Mouse (Mus musculus) heart, postnatal 0 days (tissue): ENCODE results near the gene Ptgr1. TPM values are rescaled to one million over a fixed set of nuclear protein-coding genes. Genes with fewer than 3 reads are reported as not detected.
A peak's percentile ranks its signal among the peaks of the same experiment; 100 is the strongest.

Experiments
- ATAC-seq: fragments of 200-750 bp; cut with Nextera tagmentation; 2 replicates; pipeline ENCODE4 v1.8.0; 2017; ENCODE audit warnings: low read depth, moderate number of reproducible peaks, moderate library complexity; ENCODE audit not compliant: insufficient read depth
- DNase-seq: peaks from one replicate; pipeline ENCODE4 v3.0.0-alpha.2; 2016; ENCODE audit warnings: low spot score
- H3K27ac ChIP-seq: fragments of 300-500 bp; sonication (generic); 2 replicates; pipeline ENCODE4 v1.5.1; 2014; ENCODE audit warnings: low read depth, mild to moderate bottlenecking
- H3K27me3 ChIP-seq: fragments of 300-500 bp; sonication (generic); 2 replicates; pipeline ENCODE4 v1.6.1; 2014; ENCODE audit warnings: low read length, mixed read lengths; ENCODE audit not compliant: control insufficient read depth, insufficient read depth
- H3K36me3 ChIP-seq: fragments of 300-500 bp; sonication (generic); replicated peaks from 2 replicates; pipeline ENCODE4 v1.6.1; 2014; ENCODE audit warnings: low read length, mixed read lengths; ENCODE audit not compliant: control insufficient read depth, insufficient read depth
- H3K4me1 ChIP-seq: fragments of 300-500 bp; sonication (generic); 2 replicates; pipeline ENCODE4 v1.6.1; 2014; ENCODE audit warnings: antibody characterized with exemption; ENCODE audit not compliant: control insufficient read depth, insufficient read depth
- H3K4me2 ChIP-seq: fragments of 300-500 bp; sonication (generic); 2 replicates; pipeline ENCODE4 v1.6.1; 2014; ENCODE audit warnings: low read depth, mild to moderate bottlenecking, low read length, moderate library complexity
- H3K4me3 ChIP-seq: fragments of 300-500 bp; sonication (generic); 2 replicates; pipeline ENCODE4 v1.5.1; 2014; ENCODE audit warnings: low read depth, low read length
- H3K9ac ChIP-seq: fragments of 300-500 bp; sonication (generic); replicated peaks from 2 replicates; pipeline ENCODE4 v1.6.1; 2014; ENCODE audit warnings: low read depth, low read length, mixed read lengths
- H3K9me3 ChIP-seq: fragments of 300-500 bp; sonication (generic); replicated peaks from 2 replicates; pipeline ENCODE4 v1.6.1; 2016; ENCODE audit warnings: low read length; ENCODE audit not compliant: control insufficient read depth
- CTCF ChIP-seq: IDR thresholded peaks from 2 replicates; pipeline ENCODE4 v1.5.1; 2016; ENCODE audit warnings: antibody characterized with exemption, control low read depth, low read depth
- EP300 ChIP-seq: IDR thresholded peaks from 2 replicates; pipeline ENCODE4 v1.6.1; 2016; ENCODE audit warnings: antibody characterized with exemption, low read depth
- WGBS: fragments of 180-500 bp; shearing (Covaris S2); extraction: QIAGEN DNeasy Blood & Tissue Kit; methylation state at CpG from one replicate; pipeline ENCODE4 v1.1.7; 2014; 5-methylcytosine and 5-hydroxymethylcytosine counted together
- polyA plus RNA-seq: library from polyadenylated mRNA; unstranded; fragments of >200 nt; fragmentation: Nextera tagmentation; extraction: Ambion mirVana; gene quantifications from 2 replicates; pipeline ENCODE4 v1.2.1, GENCODE M21; 2015
- total RNA-seq: library from RNA; depleted of rRNA; stranded (reverse); fragments of >200 nt; gene quantifications from 2 replicates; pipeline ENCODE4 v1.2.3, GENCODE M21; 2014; ENCODE audit warnings: low replicate concordance; rRNA removed

Ptgr1 gene
- total RNA-seq (6.5 and 8.6 TPM in 2 replicates), polyA plus RNA-seq (6.9 and 8.1 TPM in 2 replicates)

DNA sequence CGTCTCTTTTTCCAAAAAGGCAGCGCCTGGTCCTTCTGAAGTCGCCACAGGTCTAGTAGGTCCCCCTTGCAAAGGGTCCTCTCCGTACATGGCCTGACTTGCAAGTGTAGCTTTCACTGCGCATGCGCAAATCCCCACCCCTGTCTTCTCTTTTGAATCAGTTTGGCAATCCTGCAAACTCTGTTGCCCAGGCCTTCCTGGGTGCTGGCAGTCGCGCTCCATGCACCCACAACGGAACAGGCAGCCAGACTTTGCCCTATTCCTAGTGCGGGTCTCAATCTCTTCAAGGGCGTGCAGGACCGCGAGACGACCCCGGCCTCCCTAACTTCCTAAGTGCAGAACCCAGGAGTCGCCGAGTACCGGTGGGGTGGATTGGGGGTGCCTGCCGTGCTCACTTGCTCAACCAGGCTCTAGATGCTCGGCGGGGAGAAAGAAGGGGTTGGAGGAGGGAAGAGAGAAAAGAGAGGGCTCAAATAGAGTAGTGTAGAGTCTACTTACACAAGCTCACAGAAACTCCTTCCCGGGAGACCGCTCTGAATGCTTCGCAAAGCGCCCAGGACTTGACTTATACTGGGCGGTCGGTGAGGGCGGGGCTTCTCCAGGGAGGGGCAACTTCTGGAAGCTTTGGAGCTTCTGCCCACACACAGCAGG, at the start of gene Ptgr1:
Gene Ptgr1, minus strand, starts transcription at position 580 of the 651 bp plus-strand sequence.
- DNase-seq (peak; percentile 73), ATAC-seq (peak; percentile 70)
- Histone ChIP-seq H3K27ac (peak within 1 kb of the TSS; percentile 40), H3K4me2 (peak within 1 kb of the TSS; percentile 95), H3K4me3 (peak within 1 kb of the TSS; percentile 72), H3K9me3 (no peaks in the 10 kb centered on the region), H3K4me1 (peaks cover 3% of the 10 kb centered on the region; the same call in 1 of the 2 replicates), H3K27me3 (no peaks in the 10 kb centered on the region), H3K36me3 (no peaks in the 10 kb centered on the region), H3K9ac (peak within 1 kb of the TSS; percentile 48)
- no peak for TF ChIP-seq EP300
- no peak for TF ChIP-seq CTCF
- 1% methylated on average over 28 of the region's 28 CpGs for WGBS

- Histone ChIP-seq H3K9me3 (no peaks in the 10 kb centered on the region), H3K9ac (no peak overlapping the region), H3K27ac (no peak overlapping the region), H3K36me3 (0 out of 2 replicates have a peak, but pooled peaks cover 6% of the 10 kb centered on the region), H3K4me1 (no peaks in the 10 kb centered on the region), H3K4me2 (peak overlapping the region; percentile 86), H3K4me3 (peak overlapping the region; percentile 78), H3K27me3 (no peaks in the 10 kb centered on the region)
- WGBS = 73% methylated on average over 18 of the region's 18 CpGs
- no peak for TF ChIP-seq CTCF
- no peak for TF ChIP-seq EP300
- ATAC-seq = no peak
- no peak for DNase-seq
These were observed 48.9 kb upstream of the Ptgr1 start for GRCm38 (mm10) chr4:59035786-59036350.

DNA sequence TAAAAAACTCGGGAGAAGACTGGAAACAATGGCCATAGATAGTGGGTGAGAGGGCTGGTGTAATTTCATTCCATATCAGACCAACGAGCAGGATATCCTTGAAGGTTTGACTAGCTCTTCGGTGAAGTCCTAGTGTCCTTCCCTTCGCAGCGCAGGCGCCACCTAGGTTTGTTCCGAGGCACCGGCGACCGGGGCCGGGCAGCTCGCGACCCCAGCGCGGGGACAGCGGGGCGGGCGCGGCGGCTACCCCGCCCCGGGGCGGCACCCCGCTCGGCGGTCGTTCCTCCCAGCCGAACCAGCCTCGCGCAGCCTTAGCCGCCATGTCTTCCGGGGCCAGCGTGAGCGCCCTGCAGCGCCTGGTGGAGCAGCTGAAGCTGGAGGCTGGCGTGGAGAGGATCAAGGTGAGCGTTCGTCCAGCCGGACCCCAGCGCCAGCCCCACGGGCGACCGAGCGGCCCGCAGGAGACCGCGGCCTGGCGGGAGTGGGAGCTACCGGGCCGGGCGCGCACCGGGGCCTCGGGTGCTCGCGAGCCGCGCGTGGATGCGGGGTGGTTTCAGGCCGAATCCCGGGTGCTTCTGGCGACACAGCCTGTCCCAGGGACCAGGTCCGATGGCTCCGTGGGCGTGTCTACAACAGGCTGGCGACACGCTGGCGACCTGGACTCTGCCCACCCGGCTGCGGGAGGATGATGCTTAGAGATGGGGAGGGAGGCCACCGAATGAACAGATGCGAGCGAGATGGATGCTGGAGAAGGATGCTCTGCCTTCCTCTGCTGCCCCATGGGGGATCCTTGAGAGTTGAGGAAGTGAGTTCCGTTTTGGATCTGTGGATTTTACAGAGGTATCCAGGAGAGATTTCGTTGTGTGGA, 48.2 kb upstream of the Ptgr1 start, which contains the start of gene Gng10:
Gene Gng10, plus strand, starts transcription at position 171 of the 868 bp plus-strand sequence.
- H3K9me3 ChIP-seq = no peaks in the 10 kb centered on the region
- peak within 1 kb of the TSS; percentile 72 for H3K9ac ChIP-seq
- H3K4me1 ChIP-seq = no peaks in the 10 kb centered on the region
- 0 out of 2 replicates have a peak, but pooled peaks cover 3% of the 10 kb centered on the region for H3K36me3 ChIP-seq
- DNase-seq (peak; percentile 53), ATAC-seq (peak; percentile 92)
- peak within 1 kb of the TSS; percentile 86 for H3K4me2 ChIP-seq
- H3K27me3 ChIP-seq = no peaks in the 10 kb centered on the region
- no peak for TF ChIP-seq EP300
- TF ChIP-seq CTCF = no peak
- H3K27ac ChIP-seq = peak within 1 kb of the TSS; percentile 49
- H3K4me3 ChIP-seq = peak within 1 kb of the TSS; percentile 78
- WGBS = 2% methylated on average over 76 of the region's 76 CpGs

- Histone ChIP-seq H3K9me3 (no peaks in the 10 kb centered on the region), H3K27ac (no peak overlapping the region), H3K4me3 (peak overlapping the region; percentile 78), H3K36me3 (no peaks in the 10 kb centered on the region), H3K27me3 (no peaks in the 10 kb centered on the region), H3K4me1 (no peaks in the 10 kb centered on the region), H3K4me2 (peak overlapping the region; percentile 86), H3K9ac (no peak overlapping the region)
- DNase-seq (no peak), ATAC-seq (no peak)
- 82% methylated on average over 10 of the region's 10 CpGs for WGBS
- TF ChIP-seq CTCF (no peak), EP300 (no peak)
These were observed 47.5 kb upstream of the Ptgr1 start for GRCm38 (mm10) chr4:59034325-59034917.

DNA sequence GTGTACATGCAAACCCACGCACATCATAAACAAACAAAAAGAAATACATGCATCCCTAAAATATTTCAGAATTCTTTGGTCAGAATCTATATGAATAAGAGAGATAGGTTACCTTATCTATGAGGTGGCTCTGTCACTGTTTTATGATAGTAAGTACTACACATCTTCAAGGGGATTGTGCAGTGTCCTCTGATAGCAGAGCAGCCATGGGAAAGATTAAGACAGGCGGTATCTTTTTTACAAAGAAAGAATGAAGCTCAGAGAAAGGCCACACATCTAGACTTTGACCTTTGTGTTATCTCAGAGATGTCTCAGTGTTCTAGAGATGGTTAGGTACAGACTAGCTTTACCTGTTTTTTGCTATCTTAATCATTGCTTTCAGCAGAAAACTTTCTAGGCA, 30.0 kb upstream of the Ptgr1 start:
- ATAC-seq (no peak), DNase-seq (no peak)
- no peaks in the 10 kb centered on the region for H3K9me3 ChIP-seq
- peaks cover 28% of the 10 kb centered on the region for H3K36me3 ChIP-seq
- no peak overlapping the region for H3K4me3 ChIP-seq
- no peak overlapping the region for H3K4me2 ChIP-seq
- 86% methylated on average over 2 of the region's 2 CpGs for WGBS
- H3K4me1 ChIP-seq = no peaks in the 10 kb centered on the region; the same call in 1 of the 2 replicates
- no peak overlapping the region for H3K27ac ChIP-seq
- no peak overlapping the region for H3K9ac ChIP-seq
- H3K27me3 ChIP-seq = no peaks in the 10 kb centered on the region
- TF ChIP-seq CTCF (no peak), EP300 (no peak)
